Mouse (Mus musculus): ENCODE measurements around the gene Mafg. TPM values are rescaled to one million over a fixed set of nuclear protein-coding genes. Genes with fewer than 3 reads are reported as not detected.
"Not testable (repeated sequence)": the region's sequence is repeated elsewhere in the genome, so short reads cannot be mapped to it uniquely, and the experiment has no call there.

The Mafg gene
- polyA plus RNA-seq, 1 experiment from 2014 or later, result 19.5 TPM

DNA sequence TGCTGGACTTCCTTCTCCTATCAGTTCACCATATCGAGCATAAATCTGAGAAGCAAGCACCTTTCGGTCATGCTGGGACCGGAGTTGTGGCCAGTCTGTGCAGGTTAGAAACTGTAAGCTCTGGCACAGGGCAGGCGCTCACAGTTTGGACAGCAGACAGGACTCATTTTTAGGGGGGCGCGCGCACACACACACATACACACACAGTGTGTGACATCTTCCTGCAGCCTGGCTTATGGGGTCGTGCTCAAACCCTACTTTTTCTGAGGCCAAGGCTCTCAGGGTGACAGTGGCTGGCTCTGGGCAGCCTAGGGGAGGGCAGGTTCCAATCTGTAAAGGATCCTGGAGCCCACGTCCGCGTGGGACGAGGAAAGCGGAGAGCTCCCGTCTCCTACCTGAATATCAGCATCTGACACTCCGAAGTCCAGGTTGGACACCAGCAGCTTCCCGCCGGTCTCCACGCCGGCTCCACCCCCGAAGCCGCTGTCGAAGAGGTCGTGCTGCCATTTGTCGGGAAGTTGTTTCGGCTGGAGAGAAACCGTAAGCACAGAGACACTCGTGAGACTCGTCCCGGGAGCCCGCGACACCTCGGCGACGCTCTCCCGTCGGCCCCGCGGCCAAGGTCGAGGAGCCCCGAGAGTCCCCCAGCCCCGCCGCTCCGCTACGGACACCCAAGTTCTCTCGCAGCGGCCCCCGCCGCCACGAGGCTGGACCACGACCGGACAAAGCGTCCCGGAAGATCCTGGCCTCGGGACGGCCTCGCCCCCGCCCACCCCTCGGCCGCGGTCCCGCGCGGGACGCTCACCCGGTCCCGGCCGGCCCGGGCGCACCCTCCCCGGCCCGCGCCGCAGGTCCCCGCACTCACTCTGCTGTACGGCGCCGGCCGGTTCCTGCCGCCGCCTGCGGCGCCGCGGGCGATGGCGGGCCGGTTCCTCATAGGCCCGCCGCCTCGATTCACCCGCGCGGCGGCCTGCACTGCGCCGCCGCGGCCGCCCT, 35.9 kb downstream of the Mafg start:
- peaks cover 25% of the 10 kb centered on the region for H3K4me1 ChIP-seq (ENCODE audit: control insufficient read depth, insufficient read depth, low read length)
- 2% methylated on average over 99 of the region's 99 CpGs for WGBS
- ATAC-seq (ENCODE audit: insufficient read depth, low FRiP score), result peak; percentile 5
- no peaks in the 10 kb centered on the region for H3K9me3 ChIP-seq (replicated peaks; ENCODE audit: control insufficient read depth, low read length)
- peak overlapping the region; percentile 100 for H3K9ac ChIP-seq (ENCODE audit: low read length)
- H3K27me3 ChIP-seq (ENCODE audit: control insufficient read depth, insufficient read depth, low read length), result no peaks in the 10 kb centered on the region
- peak overlapping the region; percentile 90 for H3K27ac ChIP-seq (ENCODE audit: low read length)
- H3K4me2 ChIP-seq (ENCODE audit: low read depth, low read length), result peak overlapping the region; percentile 94
- peaks cover 26% of the 10 kb centered on the region for H3K36me3 ChIP-seq (ENCODE audit: control insufficient read depth, insufficient read depth, low read length)
- H3K4me3 ChIP-seq (replicated peaks; ENCODE audit: low read length), result peak overlapping the region; percentile 96

DNA sequence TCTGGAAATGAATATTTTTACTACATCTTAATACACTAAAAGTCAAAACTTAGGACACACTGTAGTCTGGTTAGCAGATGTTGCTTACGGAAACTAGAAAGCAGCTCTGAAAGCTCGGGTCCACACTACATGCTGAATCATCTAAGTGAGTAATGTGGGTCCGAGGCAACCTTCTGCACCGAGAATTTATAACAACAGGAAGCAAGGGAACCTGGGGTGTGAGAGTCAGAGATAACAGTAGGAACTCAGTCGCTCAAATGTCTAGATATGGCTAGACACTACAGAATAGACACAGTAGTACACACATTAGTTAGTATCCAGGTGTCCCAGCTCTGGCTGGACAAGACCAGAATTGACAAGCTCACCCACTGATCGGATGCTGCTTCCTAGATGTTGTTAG, 44.9 kb downstream of the Mafg start:
- Histone ChIP-seq H3K4me2 (ENCODE audit: low read depth, low read length) (no peak overlapping the region), H3K4me1 (ENCODE audit: control insufficient read depth, insufficient read depth, low read length) (no peaks in the 10 kb centered on the region), H3K9ac (ENCODE audit: low read length) (no peak overlapping the region), H3K27ac (ENCODE audit: low read length) (no peak overlapping the region), H3K9me3 (replicated peaks; ENCODE audit: control insufficient read depth, low read length) (0 out of 2 replicates have a peak, but pooled peaks cover 5% of the 10 kb centered on the region), H3K27me3 (ENCODE audit: control insufficient read depth, insufficient read depth, low read length) (no peaks in the 10 kb centered on the region), H3K4me3 (replicated peaks; ENCODE audit: low read length) (no peak overlapping the region), H3K36me3 (ENCODE audit: control insufficient read depth, insufficient read depth, low read length) (peaks cover 15% of the 10 kb centered on the region; the same call in 1 of the 2 replicates)
- ATAC-seq (ENCODE audit: insufficient read depth, low FRiP score), result no peak
- WGBS, result 89% methylated on average over 6 of the region's 6 CpGs

DNA sequence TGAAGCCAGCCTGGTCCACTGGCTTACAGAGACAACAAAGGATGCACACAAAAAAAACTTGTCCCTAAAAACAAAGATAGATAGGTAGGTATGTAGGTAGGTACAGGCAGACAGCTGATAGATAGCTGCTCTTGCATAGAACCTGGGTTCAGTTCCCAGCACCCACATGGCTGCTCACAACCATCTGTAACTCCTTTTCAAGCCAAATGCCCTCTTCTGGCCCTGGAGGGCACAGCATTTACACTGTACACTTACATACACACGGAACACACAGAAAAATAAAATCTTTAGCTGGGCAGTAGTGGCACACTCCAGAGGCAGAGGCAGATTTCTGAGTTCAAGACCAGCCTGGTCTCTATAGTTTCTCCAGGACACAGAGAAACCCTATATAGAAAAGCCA, 49.5 kb downstream of the Mafg start:
- Histone ChIP-seq H3K4me3 (replicated peaks; ENCODE audit: low read length) (no peak overlapping the region), H3K4me2 (ENCODE audit: low read depth, low read length) (no peak overlapping the region), H3K9ac (ENCODE audit: low read length) (no peak overlapping the region), H3K27ac (ENCODE audit: low read length) (no peak overlapping the region), H3K4me1 (ENCODE audit: control insufficient read depth, insufficient read depth, low read length) (peaks cover 22% of the 10 kb centered on the region), H3K36me3 (ENCODE audit: control insufficient read depth, insufficient read depth, low read length) (peaks cover 22% of the 10 kb centered on the region), H3K27me3 (ENCODE audit: control insufficient read depth, insufficient read depth, low read length) (no peaks in the 10 kb centered on the region), H3K9me3 (replicated peaks; ENCODE audit: control insufficient read depth, low read length) (0 out of 2 replicates have a peak, but pooled peaks cover 5% of the 10 kb centered on the region)
- 97% methylated on average over 1 of the region's 1 CpGs for WGBS
- ATAC-seq (ENCODE audit: insufficient read depth, low FRiP score), result no peak

DNA sequence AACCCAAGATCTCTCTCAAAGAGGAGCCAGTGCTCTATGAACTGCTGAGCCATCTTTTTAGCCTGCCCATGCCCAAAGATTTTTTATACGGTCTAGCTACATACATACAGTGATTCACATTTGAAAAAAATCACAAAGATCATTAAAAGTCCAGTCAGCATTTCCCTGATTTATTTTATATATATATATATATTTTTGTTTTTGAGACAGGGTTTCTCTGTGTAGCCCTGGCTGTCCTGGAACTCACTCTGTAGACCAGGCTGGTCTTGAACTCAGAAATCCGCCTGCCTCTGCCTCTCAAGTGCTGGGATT, 50.5 kb downstream of the Mafg start:
- H3K27ac ChIP-seq (ENCODE audit: low read length); H3K9me3 ChIP-seq (replicated peaks; ENCODE audit: control insufficient read depth, low read length); H3K9ac ChIP-seq (ENCODE audit: low read length); H3K4me2 ChIP-seq (ENCODE audit: low read depth, low read length); H3K4me3 ChIP-seq (replicated peaks; ENCODE audit: low read length); H3K27me3 ChIP-seq (ENCODE audit: control insufficient read depth, insufficient read depth, low read length); ATAC-seq (ENCODE audit: insufficient read depth, low FRiP score): not testable (repeated sequence)
- Histone ChIP-seq H3K36me3 (ENCODE audit: control insufficient read depth, insufficient read depth, low read length) (peaks cover 32% of the 10 kb centered on the region), H3K4me1 (ENCODE audit: control insufficient read depth, insufficient read depth, low read length) (peaks cover 22% of the 10 kb centered on the region)
- WGBS, result 95% methylated on average over 2 of the region's 2 CpGs

DNA sequence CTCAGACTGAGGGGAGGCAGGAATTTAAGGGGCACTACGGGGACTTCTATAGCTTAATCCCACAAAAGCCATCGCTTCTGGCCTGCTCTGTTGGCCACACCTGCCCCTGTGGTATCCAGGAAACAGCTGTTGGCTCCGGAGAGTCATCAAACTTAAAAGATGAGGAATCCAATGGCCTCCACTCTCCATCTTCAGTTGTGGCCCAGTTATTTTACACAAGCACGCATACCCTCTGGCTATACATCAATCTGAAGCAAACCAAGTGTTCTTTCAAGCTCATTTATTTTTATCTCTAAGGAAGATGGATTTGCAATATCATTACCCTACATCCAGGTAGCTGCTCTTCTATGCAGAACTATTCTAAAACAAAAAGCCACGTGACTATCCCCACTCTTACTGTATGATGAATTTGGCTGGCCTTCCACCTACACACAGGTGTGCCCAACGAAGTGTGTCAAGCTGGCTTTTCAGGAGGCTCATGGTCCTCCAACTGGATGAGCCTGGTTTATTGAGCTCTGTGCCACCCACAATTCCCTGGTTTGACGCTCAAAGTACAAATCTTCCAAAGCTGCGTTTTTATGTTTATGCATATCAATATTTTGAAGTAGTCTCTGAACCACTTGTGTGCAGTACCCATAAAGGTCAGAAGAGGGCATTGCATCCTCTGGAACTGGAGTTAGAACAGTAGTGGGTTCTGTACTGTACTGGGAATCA, 51.0 kb downstream of the Mafg start:
- peak overlapping the region; percentile 98 for H3K9ac ChIP-seq (ENCODE audit: low read length)
- no peak for ATAC-seq (ENCODE audit: insufficient read depth, low FRiP score)
- peaks cover 22% of the 10 kb centered on the region for H3K4me1 ChIP-seq (ENCODE audit: control insufficient read depth, insufficient read depth, low read length)
- peak overlapping the region; percentile 94 for H3K27ac ChIP-seq (ENCODE audit: low read length)
- H3K36me3 ChIP-seq (ENCODE audit: control insufficient read depth, insufficient read depth, low read length), result peaks cover 36% of the 10 kb centered on the region
- 0 out of 2 replicates have a peak, but pooled peaks cover 5% of the 10 kb centered on the region for H3K9me3 ChIP-seq (replicated peaks; ENCODE audit: control insufficient read depth, low read length)
- H3K27me3 ChIP-seq (ENCODE audit: control insufficient read depth, insufficient read depth, low read length), result no peaks in the 10 kb centered on the region
- peak overlapping the region; percentile 94 for H3K4me3 ChIP-seq (replicated peaks; ENCODE audit: low read length)
- peak overlapping the region; percentile 96 for H3K4me2 ChIP-seq (ENCODE audit: low read depth, low read length)
- WGBS, result 68% methylated on average over 8 of the region's 8 CpGs

DNA sequence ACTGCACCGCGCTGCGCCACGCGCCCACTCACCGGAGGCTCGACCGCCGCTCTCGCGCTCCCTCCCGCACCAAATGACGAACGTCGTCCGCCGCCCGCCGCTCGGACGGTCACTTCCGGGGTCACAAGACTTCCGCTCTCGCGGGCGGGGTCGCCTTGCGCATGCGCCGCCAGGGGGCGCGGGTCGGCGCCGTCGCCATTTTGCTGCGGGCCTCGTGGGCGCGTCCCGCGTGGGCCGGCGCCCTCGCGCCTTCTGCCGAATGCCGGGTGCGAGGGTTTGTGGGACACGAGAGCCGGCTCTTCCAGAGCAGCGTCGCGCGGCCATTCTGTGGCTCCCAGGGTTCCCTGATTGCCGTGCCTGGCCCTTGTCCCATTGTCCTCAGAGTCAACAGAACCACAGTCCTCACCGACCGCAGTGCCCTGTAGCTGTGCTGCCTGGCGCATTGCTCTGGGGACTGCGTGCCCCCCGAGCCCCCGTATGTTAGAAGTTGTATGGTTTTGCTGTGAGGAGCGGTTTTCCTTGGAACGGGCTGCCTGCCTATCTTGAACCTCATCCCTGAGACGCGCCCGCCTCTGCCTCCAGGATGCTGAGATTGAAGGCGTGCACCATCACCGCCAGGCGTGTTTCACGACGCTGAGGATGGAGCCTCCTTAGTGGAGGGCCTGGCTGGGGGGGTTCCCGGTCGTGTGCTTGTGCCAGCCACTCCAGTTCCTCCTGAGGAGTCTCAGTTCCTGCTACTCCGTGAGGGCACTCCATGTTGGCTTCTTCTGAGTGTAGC, 51.7 kb downstream of the Mafg start, which contains the start of gene Arhgdia:
Arhgdia (minus strand) TSS at position 135 of the 778 bp plus-strand sequence.
- Histone ChIP-seq H3K36me3 (ENCODE audit: control insufficient read depth, insufficient read depth, low read length) (peaks cover 36% of the 10 kb centered on the region), H3K27me3 (ENCODE audit: control insufficient read depth, insufficient read depth, low read length) (no peaks in the 10 kb centered on the region), H3K4me1 (ENCODE audit: control insufficient read depth, insufficient read depth, low read length) (peaks cover 22% of the 10 kb centered on the region), H3K27ac (ENCODE audit: low read length) (peak within 1 kb of the TSS; percentile 94), H3K9me3 (replicated peaks; ENCODE audit: control insufficient read depth, low read length) (0 out of 2 replicates have a peak, but pooled peaks cover 5% of the 10 kb centered on the region), H3K9ac (ENCODE audit: low read length) (peak within 1 kb of the TSS; percentile 98), H3K4me3 (replicated peaks; ENCODE audit: low read length) (peak within 1 kb of the TSS; percentile 94), H3K4me2 (ENCODE audit: low read depth, low read length) (peak within 1 kb of the TSS; percentile 96)
- peak; percentile 61 for ATAC-seq (ENCODE audit: insufficient read depth, low FRiP score)
- WGBS, result 3% methylated on average over 72 of the region's 75 CpGs

DNA sequence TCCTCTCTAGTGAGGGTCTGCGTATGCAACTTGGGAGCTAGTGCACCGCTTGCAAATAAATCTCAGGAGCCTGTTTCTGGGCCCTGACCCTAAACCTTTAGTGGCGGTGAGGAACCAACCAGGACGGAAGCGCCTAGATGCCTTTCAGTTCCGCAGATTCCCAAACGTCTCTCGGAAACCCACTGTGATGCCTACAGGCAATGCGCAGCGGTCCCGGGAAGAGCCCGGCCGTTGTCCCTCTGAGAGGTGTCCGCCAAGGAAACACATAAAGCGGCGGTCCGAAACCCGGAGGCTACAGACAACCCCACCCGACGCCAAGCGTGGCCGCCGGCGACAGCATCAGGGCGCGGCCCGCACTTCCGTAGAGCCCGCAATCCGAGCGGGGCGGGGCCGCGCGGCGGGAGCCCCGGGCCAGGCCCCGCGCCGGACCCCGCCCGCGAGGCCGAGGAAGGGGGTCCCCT, 52.5 kb downstream of the Mafg start:
- Histone ChIP-seq H3K36me3 (ENCODE audit: control insufficient read depth, insufficient read depth, low read length) (peaks cover 31% of the 10 kb centered on the region), H3K9me3 (replicated peaks; ENCODE audit: control insufficient read depth, low read length) (0 out of 2 replicates have a peak, but pooled peaks cover 5% of the 10 kb centered on the region), H3K4me1 (ENCODE audit: control insufficient read depth, insufficient read depth, low read length) (peaks cover 22% of the 10 kb centered on the region), H3K9ac (ENCODE audit: low read length) (peak overlapping the region; percentile 98), H3K4me2 (ENCODE audit: low read depth, low read length) (peak overlapping the region; percentile 87), H3K27ac (ENCODE audit: low read length) (peak overlapping the region; percentile 94), H3K4me3 (replicated peaks; ENCODE audit: low read length) (peak overlapping the region; percentile 94), H3K27me3 (ENCODE audit: control insufficient read depth, insufficient read depth, low read length) (no peaks in the 10 kb centered on the region)
- under 1% methylated on average over 29 of the region's 44 CpGs for WGBS
- ATAC-seq (ENCODE audit: insufficient read depth, low FRiP score), result peak; percentile 54; the same call in 1 of the 2 replicates

DNA sequence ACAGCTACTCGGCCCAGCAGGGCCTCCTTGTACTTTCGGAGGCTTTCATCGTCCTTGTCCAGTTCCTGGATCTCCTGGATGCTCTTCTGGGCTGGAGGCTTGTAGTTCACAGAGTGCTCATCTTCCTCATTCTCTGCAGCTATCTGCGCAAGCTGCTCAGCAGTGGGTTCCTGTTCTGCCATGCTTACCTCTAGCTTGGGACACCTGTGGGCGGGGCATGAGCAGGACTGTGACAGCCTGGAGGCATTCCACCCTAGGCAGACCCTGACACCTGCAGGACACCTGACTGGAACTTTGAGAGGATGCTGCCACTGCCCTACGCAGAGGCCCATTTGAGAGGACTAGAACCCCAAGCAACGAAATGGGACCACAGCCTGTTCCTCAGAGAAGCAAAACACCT, 53.2 kb downstream of the Mafg start:
- Histone ChIP-seq H3K27ac (ENCODE audit: low read length) (peak overlapping the region; percentile 94), H3K36me3 (ENCODE audit: control insufficient read depth, insufficient read depth, low read length) (peaks cover 26% of the 10 kb centered on the region), H3K4me1 (ENCODE audit: control insufficient read depth, insufficient read depth, low read length) (peaks cover 22% of the 10 kb centered on the region), H3K27me3 (ENCODE audit: control insufficient read depth, insufficient read depth, low read length) (no peaks in the 10 kb centered on the region), H3K4me3 (replicated peaks; ENCODE audit: low read length) (peak overlapping the region; percentile 94), H3K9ac (ENCODE audit: low read length) (peak overlapping the region; percentile 98), H3K9me3 (replicated peaks; ENCODE audit: control insufficient read depth, low read length) (0 out of 2 replicates have a peak, but pooled peaks cover 5% of the 10 kb centered on the region), H3K4me2 (ENCODE audit: low read depth, low read length) (peak overlapping the region; percentile 87)
- 51% methylated on average over 7 of the region's 7 CpGs for WGBS
- no peak for ATAC-seq (ENCODE audit: insufficient read depth, low FRiP score)
